Mouse (Mus musculus): Measurements from ENCODE around the gene Ubac1.

- TF ChIP-seq CTCF (IDR thresholded peaks at IDR 0.05; ENCODE audit: low read depth, low read length) (no peak), GATA2 (IDR thresholded peaks at IDR 0.05; ENCODE audit: borderline replicate concordance, low read depth, low read length) (no peak)
Observed at GRCm38 (mm10) chr2:26034344-26035050, 12.9 kb upstream of the Ubac1 start.
